Mouse (Mus musculus): ENCODE measurements at regions not wholly inside any gene's neighbourhood (a gene's known extent, or its start where the extent isn't known, plus 50 kb on each side); places are given as distances from the start of the nearest gene placed in this dataset.

GRCm38 (mm10) chr7:136379319-136379718 is 515.1 kb upstream of the Mgmt start:
- peak overlapping the region; percentile 56; the same call in 1 of the 2 replicates for H3K27ac ChIP-seq (ENCODE audit: low read length)
- no peaks in the 10 kb centered on the region for H3K36me3 ChIP-seq (ENCODE audit: control insufficient read depth, insufficient read depth)
- no peak overlapping the region for H3K4me2 ChIP-seq (ENCODE audit: low read depth, low read length)
- WGBS: 67% methylated on average over 7 of the region's 7 CpGs
- no peaks in the 10 kb centered on the region for H3K27me3 ChIP-seq (ENCODE audit: control insufficient read depth, insufficient read depth, low read length)
- ATAC-seq (replicated peaks; ENCODE audit: extremely low read depth, insufficient read depth, low FRiP score): no peak
- H3K9ac ChIP-seq (ENCODE audit: low read length): no peak overlapping the region
- peaks cover 28% of the 10 kb centered on the region for H3K4me1 ChIP-seq (ENCODE audit: control insufficient read depth, insufficient read depth, low read length)
- H3K9me3 ChIP-seq (replicated peaks; ENCODE audit: control insufficient read depth, low read length): 0 out of 2 replicates have a peak, but pooled peaks cover 2% of the 10 kb centered on the region
- no peak overlapping the region for H3K4me3 ChIP-seq (ENCODE audit: low read length)

- no peak overlapping the region for H3K27ac ChIP-seq (ENCODE audit: low read length)
- 0 out of 2 replicates have a peak, but pooled peaks cover 2% of the 10 kb centered on the region for H3K9me3 ChIP-seq (replicated peaks; ENCODE audit: control insufficient read depth, low read length)
- H3K9ac ChIP-seq (ENCODE audit: low read length): no peak overlapping the region
- no peak for ATAC-seq (replicated peaks; ENCODE audit: extremely low read depth, insufficient read depth, low FRiP score)
- H3K27me3 ChIP-seq (ENCODE audit: control insufficient read depth, insufficient read depth, low read length): no peaks in the 10 kb centered on the region
- H3K4me3 ChIP-seq (ENCODE audit: low read length): no peak overlapping the region
- no peak overlapping the region for H3K4me2 ChIP-seq (ENCODE audit: low read depth, low read length)
- 53% methylated on average over 3 of the region's 3 CpGs for WGBS
- H3K36me3 ChIP-seq (ENCODE audit: control insufficient read depth, insufficient read depth): no peaks in the 10 kb centered on the region
- peaks cover 28% of the 10 kb centered on the region for H3K4me1 ChIP-seq (ENCODE audit: control insufficient read depth, insufficient read depth, low read length)
Observed at GRCm38 (mm10) chr7:136379741-136380140, 514.7 kb upstream of the Mgmt start.

GRCm38 (mm10) chr7:136383296-136383695 is 511.1 kb upstream of the Mgmt start:
- Histone ChIP-seq H3K36me3 (ENCODE audit: control insufficient read depth, insufficient read depth) (no peaks in the 10 kb centered on the region), H3K9ac (ENCODE audit: low read length) (no peak overlapping the region), H3K27me3 (ENCODE audit: control insufficient read depth, insufficient read depth, low read length) (no peaks in the 10 kb centered on the region), H3K27ac (ENCODE audit: low read length) (no peak overlapping the region), H3K4me2 (ENCODE audit: low read depth, low read length) (no peak overlapping the region), H3K4me3 (ENCODE audit: low read length) (no peak overlapping the region), H3K9me3 (replicated peaks; ENCODE audit: control insufficient read depth, low read length) (no peaks in the 10 kb centered on the region; the same call in 1 of the 2 replicates), H3K4me1 (ENCODE audit: control insufficient read depth, insufficient read depth, low read length) (peaks cover 20% of the 10 kb centered on the region)
- WGBS: 80% methylated on average over 2 of the region's 2 CpGs
- no peak for ATAC-seq (replicated peaks; ENCODE audit: extremely low read depth, insufficient read depth, low FRiP score)

- ATAC-seq (replicated peaks; ENCODE audit: extremely low read depth, insufficient read depth, low FRiP score): no peak
- no peaks in the 10 kb centered on the region for H3K36me3 ChIP-seq (ENCODE audit: control insufficient read depth, insufficient read depth)
- no peaks in the 10 kb centered on the region for H3K4me1 ChIP-seq (ENCODE audit: control insufficient read depth, insufficient read depth, low read length)
- no peaks in the 10 kb centered on the region; the same call in 1 of the 2 replicates for H3K9me3 ChIP-seq (replicated peaks; ENCODE audit: control insufficient read depth, low read length)
- H3K4me2 ChIP-seq (ENCODE audit: low read depth, low read length): no peak overlapping the region
- no peak overlapping the region for H3K27ac ChIP-seq (ENCODE audit: low read length)
- 87% methylated on average over 4 of the region's 4 CpGs for WGBS
- no peak overlapping the region for H3K4me3 ChIP-seq (ENCODE audit: low read length)
- no peak overlapping the region for H3K9ac ChIP-seq (ENCODE audit: low read length)
- no peaks in the 10 kb centered on the region for H3K27me3 ChIP-seq (ENCODE audit: control insufficient read depth, insufficient read depth, low read length)
Observed at GRCm38 (mm10) chr7:136387736-136388135, 506.7 kb upstream of the Mgmt start.

GRCm38 (mm10) chr7:136390066-136390465 is 504.3 kb upstream of the Mgmt start:
- no peak overlapping the region for H3K9ac ChIP-seq (ENCODE audit: low read length)
- H3K4me3 ChIP-seq (ENCODE audit: low read length): no peak overlapping the region
- WGBS: 48% methylated on average over 8 of the region's 8 CpGs
- no peaks in the 10 kb centered on the region for H3K36me3 ChIP-seq (ENCODE audit: control insufficient read depth, insufficient read depth)
- H3K4me1 ChIP-seq (ENCODE audit: control insufficient read depth, insufficient read depth, low read length): no peaks in the 10 kb centered on the region
- H3K4me2 ChIP-seq (ENCODE audit: low read depth, low read length): no peak overlapping the region
- no peaks in the 10 kb centered on the region; the same call in 1 of the 2 replicates for H3K9me3 ChIP-seq (replicated peaks; ENCODE audit: control insufficient read depth, low read length)
- H3K27ac ChIP-seq (ENCODE audit: low read length): no peak overlapping the region
- no peak for ATAC-seq (replicated peaks; ENCODE audit: extremely low read depth, insufficient read depth, low FRiP score)
- no peaks in the 10 kb centered on the region for H3K27me3 ChIP-seq (ENCODE audit: control insufficient read depth, insufficient read depth, low read length)

GRCm38 (mm10) chr7:136393454-136393853 is 501.0 kb upstream of the Mgmt start:
- Histone ChIP-seq H3K36me3 (ENCODE audit: control insufficient read depth, insufficient read depth) (no peaks in the 10 kb centered on the region), H3K27me3 (ENCODE audit: control insufficient read depth, insufficient read depth, low read length) (no peaks in the 10 kb centered on the region), H3K9me3 (replicated peaks; ENCODE audit: control insufficient read depth, low read length) (no peaks in the 10 kb centered on the region), H3K27ac (ENCODE audit: low read length) (no peak overlapping the region), H3K4me2 (ENCODE audit: low read depth, low read length) (no peak overlapping the region), H3K4me1 (ENCODE audit: control insufficient read depth, insufficient read depth, low read length) (no peaks in the 10 kb centered on the region), H3K9ac (ENCODE audit: low read length) (no peak overlapping the region), H3K4me3 (ENCODE audit: low read length) (no peak overlapping the region)
- WGBS: 81% methylated on average over 6 of the region's 6 CpGs
- no peak for ATAC-seq (replicated peaks; ENCODE audit: extremely low read depth, insufficient read depth, low FRiP score)

- 60% methylated on average over 2 of the region's 2 CpGs for WGBS
- no peak overlapping the region for H3K9ac ChIP-seq (ENCODE audit: low read length)
- no peak overlapping the region for H3K4me3 ChIP-seq (ENCODE audit: low read length)
- H3K27ac ChIP-seq (ENCODE audit: low read length): no peak overlapping the region
- H3K27me3 ChIP-seq (ENCODE audit: control insufficient read depth, insufficient read depth, low read length): no peaks in the 10 kb centered on the region
- H3K36me3 ChIP-seq (ENCODE audit: control insufficient read depth, insufficient read depth): no peaks in the 10 kb centered on the region
- no peaks in the 10 kb centered on the region for H3K4me1 ChIP-seq (ENCODE audit: control insufficient read depth, insufficient read depth, low read length)
- no peaks in the 10 kb centered on the region for H3K9me3 ChIP-seq (replicated peaks; ENCODE audit: control insufficient read depth, low read length)
- no peak for ATAC-seq (replicated peaks; ENCODE audit: extremely low read depth, insufficient read depth, low FRiP score)
- H3K4me2 ChIP-seq (ENCODE audit: low read depth, low read length): no peak overlapping the region
Observed at GRCm38 (mm10) chr7:136395838-136396237, 498.6 kb upstream of the Mgmt start.

- Histone ChIP-seq H3K9me3 (replicated peaks; ENCODE audit: control insufficient read depth, low read length) (no peaks in the 10 kb centered on the region), H3K27ac (ENCODE audit: low read length) (no peak overlapping the region), H3K4me1 (ENCODE audit: control insufficient read depth, insufficient read depth, low read length) (no peaks in the 10 kb centered on the region), H3K27me3 (ENCODE audit: control insufficient read depth, insufficient read depth, low read length) (no peaks in the 10 kb centered on the region), H3K9ac (ENCODE audit: low read length) (no peak overlapping the region), H3K4me2 (ENCODE audit: low read depth, low read length) (no peak overlapping the region), H3K4me3 (ENCODE audit: low read length) (no peak overlapping the region), H3K36me3 (ENCODE audit: control insufficient read depth, insufficient read depth) (no peaks in the 10 kb centered on the region)
- no peak for ATAC-seq (replicated peaks; ENCODE audit: extremely low read depth, insufficient read depth, low FRiP score)
- 86% methylated on average over 4 of the region's 4 CpGs for WGBS
Observed at GRCm38 (mm10) chr7:136397101-136397500, 497.3 kb upstream of the Mgmt start.

GRCm38 (mm10) chr7:136402688-136403597 is 491.5 kb upstream of the Mgmt start:
- Histone ChIP-seq H3K27me3 (ENCODE audit: control insufficient read depth, insufficient read depth, low read length) (no peaks in the 10 kb centered on the region), H3K9ac (ENCODE audit: low read length) (no peak overlapping the region), H3K4me1 (ENCODE audit: control insufficient read depth, insufficient read depth, low read length) (peaks cover 7% of the 10 kb centered on the region; the same call in 1 of the 2 replicates), H3K4me3 (ENCODE audit: low read length) (no peak overlapping the region), H3K36me3 (ENCODE audit: control insufficient read depth, insufficient read depth) (no peaks in the 10 kb centered on the region), H3K9me3 (replicated peaks; ENCODE audit: control insufficient read depth, low read length) (no peaks in the 10 kb centered on the region), H3K4me2 (ENCODE audit: low read depth, low read length) (no peak overlapping the region), H3K27ac (ENCODE audit: low read length) (no peak overlapping the region)
- ATAC-seq (replicated peaks; ENCODE audit: extremely low read depth, insufficient read depth, low FRiP score): no peak
- 86% methylated on average over 8 of the region's 8 CpGs for WGBS
